Mouse (Mus musculus) kidney, postnatal 14 days (tissue): Measurements from ENCODE around the gene Bcor.

Experiments used
- DNase-seq: peaks from one replicate; pipeline ENCODE4 v3.0.0; 2022; ENCODE audit warnings: mixed read lengths

The Bcor gene

GRCm38 (mm10) chrX:12003539-12003938, 156.6 kb downstream of the Bcor start:
- no peak for DNase-seq

DNA sequence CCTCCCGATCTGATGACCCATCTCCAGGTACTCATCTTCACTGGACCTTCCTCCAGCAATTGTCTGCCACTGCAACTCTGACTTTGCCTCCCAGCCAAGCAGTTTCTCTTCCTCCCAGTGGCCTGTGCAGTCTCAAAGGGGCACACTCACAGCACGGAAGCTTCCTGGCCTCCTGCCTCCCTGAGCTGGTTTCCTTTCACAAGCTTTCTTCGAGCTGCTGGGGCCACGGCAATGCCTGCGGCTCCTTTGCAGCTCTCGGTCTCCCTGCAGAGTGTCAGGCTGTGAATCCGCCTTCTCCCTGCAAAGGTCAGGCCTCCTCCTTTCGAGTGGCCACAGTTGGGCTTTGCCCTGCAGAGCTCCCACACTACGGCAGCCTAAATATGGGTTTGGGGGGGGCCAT, 157.0 kb downstream of the Bcor start:
- no peak for DNase-seq

DNA sequence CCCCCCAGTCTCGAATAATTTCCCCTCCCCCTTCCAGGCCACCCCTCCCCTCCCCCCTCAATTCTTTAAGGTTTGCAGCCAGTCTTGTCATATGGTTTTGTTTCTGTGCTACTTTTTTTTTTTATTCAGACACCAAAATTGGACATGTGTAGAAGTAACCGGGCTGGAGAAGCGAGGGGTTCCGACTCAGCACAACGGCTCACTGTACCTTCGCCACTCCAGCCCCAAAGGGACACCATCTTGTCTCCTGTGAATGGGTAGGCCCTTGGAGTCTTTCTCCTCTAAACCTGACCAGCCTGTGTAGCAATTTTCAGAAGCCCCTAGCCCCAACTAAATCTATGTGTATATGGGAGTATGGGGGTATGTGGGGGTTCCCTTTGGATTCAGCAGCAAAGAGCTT, 157.6 kb downstream of the Bcor start:
- no peak for DNase-seq

DNA sequence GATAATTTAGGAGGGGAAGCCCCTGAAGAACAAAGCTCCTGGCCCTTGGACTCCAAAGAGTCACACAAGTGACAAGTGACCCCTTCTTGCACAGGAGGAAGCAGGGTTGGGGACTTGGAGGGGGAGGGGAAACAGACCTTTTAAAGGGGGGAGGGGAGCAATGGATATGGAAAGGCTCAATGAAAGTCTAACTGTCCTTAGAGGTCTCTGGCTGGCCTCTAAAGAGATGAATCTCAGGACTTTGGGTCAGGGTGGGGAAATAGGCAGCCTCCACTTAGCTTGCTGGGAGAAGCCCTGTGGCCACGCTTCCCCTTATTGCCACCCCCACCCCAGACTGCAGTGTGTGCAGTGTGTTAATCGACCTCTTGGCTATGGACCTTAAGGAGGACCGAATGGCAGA, 158.2 kb downstream of the Bcor start:
- no peak for DNase-seq

DNA sequence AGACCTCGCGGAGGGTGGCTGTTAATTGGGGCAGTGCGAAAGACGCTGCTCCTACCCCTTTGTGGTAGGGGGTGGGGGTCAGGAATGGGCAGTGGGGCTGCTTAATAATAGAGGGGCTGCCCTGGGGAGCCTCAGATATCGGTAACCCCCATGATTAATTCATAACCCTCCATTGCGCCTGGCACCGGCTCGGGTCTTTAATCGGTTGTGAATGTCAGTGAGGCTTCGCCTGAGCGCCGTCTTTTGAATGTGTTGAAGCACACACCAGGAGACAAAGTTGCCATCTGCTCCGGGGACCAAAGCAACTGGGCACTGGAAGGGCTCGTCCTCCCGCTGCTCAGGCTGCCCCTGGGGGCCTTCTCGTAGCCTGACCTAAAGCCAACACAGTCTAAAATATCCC, 158.8 kb downstream of the Bcor start:
- DNase-seq, result no peak

GRCm38 (mm10) chrX:12000620-12001019, 159.5 kb downstream of the Bcor start:
- DNase-seq, result no peak

GRCm38 (mm10) chrX:11999951-12000350, 160.2 kb downstream of the Bcor start:
- DNase-seq, result no peak

GRCm38 (mm10) chrX:11998934-11999336, 161.2 kb downstream of the Bcor start:
- DNase-seq, result peak; percentile 74

- no peak for DNase-seq
Observed at GRCm38 (mm10) chrX:11996891-11997290, 163.3 kb downstream of the Bcor start.

DNA sequence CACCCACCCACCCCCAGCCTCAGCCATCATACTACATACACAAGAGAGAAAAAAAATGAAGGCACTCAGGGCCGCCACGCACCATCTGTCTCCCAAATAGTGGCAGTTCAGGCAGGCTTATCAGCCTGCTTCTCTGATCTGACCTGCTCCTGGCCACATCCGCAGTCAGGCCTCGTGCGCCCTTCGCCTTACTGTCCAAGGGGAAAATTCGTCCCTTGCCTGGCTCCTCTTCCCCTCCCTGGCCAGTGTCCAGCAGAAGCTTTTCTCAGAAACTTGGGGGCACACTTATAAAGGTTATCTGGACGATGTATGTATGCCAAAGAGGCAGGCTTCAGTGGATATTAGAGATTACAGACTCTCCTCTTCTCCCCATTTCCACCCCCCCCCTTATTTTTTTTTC, 163.7 kb downstream of the Bcor start:
- no peak for DNase-seq

DNA sequence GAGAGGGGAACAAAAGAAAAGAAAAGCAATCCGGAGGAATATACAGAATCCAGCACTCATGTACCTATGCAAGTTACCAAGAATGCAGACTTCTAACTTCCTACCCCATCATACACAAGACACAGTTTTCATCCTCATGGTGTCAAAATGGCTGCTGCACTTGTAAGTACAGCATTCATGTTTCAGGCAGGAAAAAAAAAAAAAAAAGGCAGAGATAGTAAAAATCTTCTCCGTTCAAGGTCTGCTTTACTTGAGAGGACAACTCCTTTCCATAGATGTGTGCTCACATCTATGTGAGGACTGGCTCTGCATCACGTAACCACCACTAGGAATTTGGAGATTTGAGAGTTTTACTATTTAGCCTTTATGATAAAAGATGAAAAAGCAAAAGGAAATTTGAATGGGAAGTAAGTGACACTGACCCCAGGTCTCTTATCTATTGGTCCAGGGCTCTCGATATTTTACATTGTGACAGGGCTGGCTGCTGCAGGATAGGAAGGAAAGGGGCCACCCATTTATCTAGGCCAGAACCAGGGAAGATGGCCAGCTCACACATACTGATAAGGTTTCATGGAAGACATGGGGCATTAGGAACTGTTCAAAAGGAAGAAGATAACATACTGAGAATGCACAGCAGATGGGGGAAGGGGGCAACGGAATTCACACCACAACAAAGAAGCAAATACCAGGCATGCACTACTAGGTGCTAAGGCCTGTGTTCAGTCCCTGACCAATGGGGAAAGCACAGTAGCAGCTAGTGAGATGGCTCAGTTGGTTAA, 166.3 kb downstream of the Bcor start:
- no peak for DNase-seq

GRCm38 (mm10) chrX:11989471-11989870, 170.7 kb downstream of the Bcor start:
- no peak for DNase-seq

DNA sequence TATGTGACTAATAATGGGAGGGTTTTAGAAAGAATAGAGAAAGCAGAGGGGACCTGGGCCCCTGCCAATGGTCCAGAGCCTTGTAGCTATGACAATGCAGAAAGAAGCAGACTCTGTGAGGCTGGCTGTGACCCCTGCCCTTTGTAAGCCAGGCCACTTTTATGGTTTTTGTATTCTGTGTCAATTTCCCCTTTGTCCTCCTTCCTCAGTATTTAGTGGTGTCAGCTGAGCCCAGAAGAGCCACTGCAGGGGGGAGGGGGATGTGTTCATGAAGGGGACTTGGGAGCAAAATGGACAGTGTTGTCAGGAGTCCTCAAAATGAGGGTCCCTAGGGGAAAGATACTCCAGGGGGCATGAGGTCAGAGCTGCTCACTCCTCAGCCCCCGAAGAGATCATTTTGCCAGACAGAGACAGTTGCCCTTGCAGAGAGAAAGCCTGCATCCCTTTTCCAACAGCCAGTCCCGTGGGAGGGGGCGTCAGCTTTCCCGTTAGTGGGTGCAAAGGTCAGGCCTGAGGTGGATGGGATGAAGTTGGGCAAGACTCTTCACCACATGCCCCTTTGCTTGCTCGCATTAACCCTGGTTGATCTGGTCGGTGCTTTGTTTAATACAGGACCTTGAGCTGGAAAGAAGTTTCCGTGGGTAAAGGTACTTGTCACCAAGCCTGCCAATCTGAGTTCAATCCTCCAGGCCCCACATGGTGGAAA, 171.8 kb downstream of the Bcor start:
- DNase-seq, result no peak

- no peak for DNase-seq
Observed at GRCm38 (mm10) chrX:11987602-11988001, 172.6 kb downstream of the Bcor start.
